8 mouse cellular contexts compared by ENCODE assay signal in genomic region chr11:21371122-21371806, GRCm38 (mm10). TPM values are rescaled to one million over a fixed set of nuclear protein-coding genes. Genes with fewer than 3 reads are reported as not detected.
DNase-seq lines count a peak whose midpoint lies in the region; ATAC-seq and TF ChIP-seq lines count a peak whose summit lies in the region.

Gene Ugp2 (minus strand): TSS chr11:21371201.

- peak within 1 kb of the TSS; percentile 88 for H3K4me3 ChIP-seq in G1E (ENCODE audit: low read depth, low read length)
- peak within 1 kb of the TSS; percentile 87 for H3K4me3 ChIP-seq in forebrain, postnatal 0 days (ENCODE audit: low read depth, low read length)
- H3K4me3 ChIP-seq in lung, embryonic 15.5 days = peak within 1 kb of the TSS; percentile 74

- 6% methylated on average over 38 of the region's 38 CpGs for WGBS in forebrain, postnatal 0 days
- WGBS in lung, embryonic 15.5 days = 7% methylated on average over 32 of the region's 38 CpGs

- peaks cover 7% of the 10 kb centered on the region for H3K27me3 ChIP-seq in G1E (ENCODE audit: insufficient read depth, low read length)
- no peaks in the 10 kb centered on the region for H3K27me3 ChIP-seq in forebrain, postnatal 0 days (ENCODE audit: insufficient read depth, low read length)
- no peaks in the 10 kb centered on the region for H3K27me3 ChIP-seq in lung, embryonic 15.5 days

- peak; percentile 98 for DNase-seq in G1E (ENCODE audit: low spot score)
- peak; percentile 95 for DNase-seq in cerebellum, adult 11 months
- peak; percentile 97 for DNase-seq in forebrain, postnatal 0 days
- peak; percentile 99 for DNase-seq in heart, postnatal 4 days
- DNase-seq in layer of hippocampus, adult 8-10 months (ENCODE audit: low spot score in 2 of 2) = peak; percentile 97 to 98
- DNase-seq in ovary, postnatal 14 days (ENCODE audit: low spot score) = peak; percentile 94
- DNase-seq in thymus, postnatal 14 days = peak; percentile 99

- peaks cover 15% of the 10 kb centered on the region for H3K4me1 ChIP-seq in G1E (ENCODE audit: insufficient read depth, low read depth, low read length)
- H3K4me1 ChIP-seq in forebrain, postnatal 0 days (ENCODE audit: insufficient read depth) = peaks cover 11% of the 10 kb centered on the region
- peaks cover 22% of the 10 kb centered on the region for H3K4me1 ChIP-seq in lung, embryonic 15.5 days

- peak; percentile 95 for ATAC-seq in G1E (ENCODE audit: extremely low read depth, insufficient number of reproducible peaks, low FRiP score, poor library complexity, severe bottlenecking)
- ATAC-seq in forebrain, postnatal 0 days = peak; percentile 99
- ATAC-seq in lung, embryonic 15.5 days (ENCODE audit: borderline replicate concordance, extremely low read depth, low FRiP score, low TSS enrichment) = peak; percentile 96

- TF ChIP-seq CTCF in G1E (IDR thresholded peaks at IDR 0.05; ENCODE audit: low read depth, low read length) = no peak
- TF ChIP-seq CTCF in forebrain, postnatal 0 days (IDR thresholded peaks at IDR 0.05; ENCODE audit: low read depth) = no peak

- no peaks in the 10 kb centered on the region for H3K36me3 ChIP-seq in G1E (replicated peaks)
- no peaks in the 10 kb centered on the region for H3K36me3 ChIP-seq in forebrain, postnatal 0 days (ENCODE audit: insufficient read depth)
- H3K36me3 ChIP-seq in lung, embryonic 15.5 days = no peaks in the 10 kb centered on the region

- H3K9me3 ChIP-seq in G1E (replicated peaks) = no peaks in the 10 kb centered on the region
- H3K9me3 ChIP-seq in forebrain, postnatal 0 days (ENCODE audit: low read length) = no peaks in the 10 kb centered on the region
- H3K9me3 ChIP-seq in lung, embryonic 15.5 days = no peaks in the 10 kb centered on the region

- peak within 1 kb of the TSS; percentile 63 for H3K4me2 ChIP-seq in forebrain, postnatal 0 days (ENCODE audit: low read depth)
- peak within 1 kb of the TSS; percentile 76 for H3K4me2 ChIP-seq in lung, embryonic 15.5 days

- peak within 1 kb of the TSS; percentile 77 for H3K27ac ChIP-seq in forebrain, postnatal 0 days (ENCODE audit: low read depth, low read length)
- H3K27ac ChIP-seq in lung, embryonic 15.5 days = peak within 1 kb of the TSS; percentile 98

- peak within 1 kb of the TSS; percentile 76 for H3K9ac ChIP-seq in forebrain, postnatal 0 days
- peak within 1 kb of the TSS; percentile 78 for H3K9ac ChIP-seq in lung, embryonic 15.5 days

RNA-seq across cellular contexts. Expression of gene Ugp2, which starts in this region (rescaled TPM):
- total RNA-seq in G1E (2014; fragmentation: Nextera tagmentation) (13.1 and 17.7 TPM in 2 replicates), G1E (2017) (35.7 and 38.4 TPM in 2 replicates)
- polyA plus RNA-seq in G1E (2012) = 2.4 and 2.5 TPM in 2 replicates
- 66.9 and 69.5 TPM in 2 replicates for total RNA-seq in forebrain, postnatal 0 days (2014; rRNA removed)
- polyA plus RNA-seq in forebrain, postnatal 0 days (2015; fragmentation: Nextera tagmentation; extraction: Ambion mirVana) = 50.3 and 59.9 TPM in 2 replicates
- total RNA-seq in heart, postnatal 4 days (2021) = 100 to 1,000 TPM; 216 to 221 TPM
- total RNA-seq in layer of hippocampus, adult 8-10 months (2022) = 10 to 100 TPM; 77.2 to 90.9 (median 84.2) TPM
- polyA plus RNA-seq in lung, embryonic 15.5 days (2015; fragmentation: Nextera tagmentation; extraction: Ambion mirVana) = 89.5 and 95.1 TPM in 2 replicates

Comparison
In these comparisons a context has a peak if more than half of its experiments do, and no peak if none do; other contexts are left out.
1. Peak in every context shown above with its lines: DNase-seq, ATAC-seq, H3K4me3 ChIP-seq and H3K27ac ChIP-seq.
2. RNA of gene Ugp2 (polyA plus RNA-seq): 89.5 to 95.1 TPM in lung, embryonic 15.5 days and 50.3 to 59.9 TPM in forebrain, postnatal 0 days; 2.4 to 2.5 TPM in G1E; every median in the first group is over 10 times any median in the second.